Mouse (Mus musculus) gastrocnemius, postnatal 36 days (tissue): ENCODE data around the gene Arf6. TPM values are rescaled to one million over a fixed set of nuclear protein-coding genes. Genes with fewer than 3 reads are reported as not detected.
A peak's percentile ranks its signal among the peaks of the same experiment; 100 is the strongest.
"Not testable (repeated sequence)": the region's sequence is repeated elsewhere in the genome, so short reads cannot be mapped to it uniquely, and the experiment has no call there.

Experiments used
- DNase-seq, 2 experiments: peaks; one replicate each; pipeline ENCODE4 v3.0.0; 2022
- intact Hi-C: fragments of 180-260 bp; cut with DNase I; formaldehyde crosslinking; loops from one replicate; pipeline ENCODE4 v1.15.1; 2025
- long read RNA-seq, 2 experiments: library from polyadenylated mRNA; stranded (forward); transcript quantifications; one replicate each; pipeline ENCODE4 v2.0.0; 2021
- total RNA-seq, 2 experiments: library from RNA; stranded (reverse); gene quantifications; 2 replicates each; pipeline ENCODE4 v1.2.3; 2021

The Arf6 gene
- total RNA-seq = 10 to 100 TPM; 18.3 to 20.9 TPM
- long read RNA-seq, experiment 1, transcript Arf6-201 (2 exons, 1,534 nt) = major isoform, 28 of 40 reads
- long read RNA-seq, experiment 1, partial matches to known transcripts = 12 of 40 reads
- long read RNA-seq, experiment 1, other reads (novel, unspliced or antisense) = 0 of 40 reads
- long read RNA-seq, experiment 2, transcript Arf6-201 (2 exons, 1,534 nt) = major isoform, 49 of 61 reads
- long read RNA-seq, experiment 2, partial matches to known transcripts = 12 of 61 reads
- long read RNA-seq, experiment 2, other reads (novel, unspliced or antisense) = 0 of 61 reads

DNA sequence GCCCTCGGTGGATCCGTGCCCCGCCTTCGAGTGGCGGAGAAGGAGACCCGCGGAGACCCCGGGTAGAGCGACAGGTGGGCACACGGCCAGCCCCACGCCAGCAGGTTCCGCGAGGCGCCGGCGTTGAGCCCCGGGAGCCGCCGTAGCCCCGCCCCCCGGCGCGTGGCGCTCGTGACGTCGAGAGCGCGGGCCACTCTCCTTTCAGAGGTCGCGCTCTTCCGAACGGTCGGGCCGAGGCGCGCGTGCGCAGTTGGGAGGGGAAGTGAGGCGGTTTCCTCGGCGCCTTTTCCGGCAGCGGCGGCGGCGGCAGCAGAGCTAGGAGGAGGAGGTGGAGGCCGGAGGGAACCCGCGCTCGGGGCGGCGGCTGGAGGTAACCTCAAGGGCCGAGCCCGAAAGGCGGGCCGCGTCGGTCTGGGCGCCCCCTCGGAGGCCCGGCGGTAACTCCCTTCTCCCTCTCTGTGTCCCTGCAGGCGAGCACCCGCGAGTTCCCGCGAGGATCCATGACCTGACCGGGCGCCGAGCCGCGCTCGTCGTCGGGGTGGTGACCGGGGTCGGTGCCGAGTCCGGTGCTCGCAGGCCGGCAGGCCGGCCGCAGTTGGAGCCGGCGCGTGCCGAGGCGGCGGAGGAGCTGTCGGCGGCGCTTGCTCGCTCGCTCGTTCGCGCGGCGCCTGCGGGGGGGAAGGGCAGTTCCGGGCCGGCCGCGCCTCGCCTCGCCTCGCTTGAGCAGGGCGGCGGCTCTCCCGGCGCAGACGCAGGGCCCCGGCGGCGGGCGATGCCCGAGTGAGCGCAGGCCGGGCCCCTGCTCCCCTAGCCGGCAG lies at the start of gene Arf6, which contains the start of gene Gm9887:
TSS of gene Arf6 (plus strand) at position 297 of the 818 bp plus-strand sequence.
TSS of gene Gm9887 (minus strand) at position 605 of the 818 bp plus-strand sequence.
- intact Hi-C loops = loop anchor here (2.0 to 5.0 kb wide), 2 partner anchors 75 to 203 kb away; no protein-coding TSS in a partner anchor
- DNase-seq = peak; percentile 98 to 99

DNA sequence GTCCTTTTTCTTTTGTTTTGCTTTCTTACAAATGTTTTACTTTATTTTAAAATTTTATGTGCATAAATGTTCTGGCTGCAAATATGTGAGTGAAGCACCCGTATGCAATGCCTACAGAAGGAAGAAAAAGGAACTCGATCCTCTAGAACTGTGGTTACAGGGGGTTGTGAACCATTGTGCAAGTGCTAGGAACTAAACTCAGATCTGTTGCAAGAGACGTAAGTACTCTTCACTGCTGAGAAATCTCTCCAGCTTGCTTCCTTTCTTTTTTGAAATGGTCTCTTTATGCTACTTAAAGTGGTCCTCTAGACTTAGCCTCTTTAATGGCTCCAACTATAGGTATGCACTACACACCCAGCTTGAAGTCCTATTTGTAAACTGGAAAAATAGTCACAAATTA lies 40.8 kb upstream of the Arf6 start:
- no peak for DNase-seq
- intact Hi-C loops = loop anchor here (5.0 kb wide), 1 partner anchor 119 kb away; no protein-coding TSS in a partner anchor

DNA sequence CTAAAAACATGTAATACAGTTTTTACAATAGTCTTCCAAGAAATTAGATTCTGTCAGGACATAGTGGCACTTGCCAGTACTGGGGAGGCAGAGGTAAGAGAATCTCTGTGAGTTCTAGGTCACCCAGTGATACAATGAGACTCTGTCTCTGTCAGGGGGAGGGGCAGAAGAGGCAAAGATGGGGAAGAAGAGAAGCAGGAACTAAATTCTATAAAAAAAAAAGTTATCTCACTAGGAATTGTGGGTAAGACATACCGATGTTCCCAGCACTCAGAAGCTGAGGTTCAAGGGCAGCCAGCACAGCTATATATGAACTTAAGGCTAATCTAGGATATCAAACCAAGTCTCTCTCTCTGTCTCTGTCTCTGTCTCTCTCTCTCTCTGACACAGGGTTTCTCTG lies 39.8 kb upstream of the Arf6 start:
- intact Hi-C loops = loop anchor here (5.0 kb wide), 1 partner anchor 120 kb away; no protein-coding TSS in a partner anchor
- no peak for DNase-seq

DNA sequence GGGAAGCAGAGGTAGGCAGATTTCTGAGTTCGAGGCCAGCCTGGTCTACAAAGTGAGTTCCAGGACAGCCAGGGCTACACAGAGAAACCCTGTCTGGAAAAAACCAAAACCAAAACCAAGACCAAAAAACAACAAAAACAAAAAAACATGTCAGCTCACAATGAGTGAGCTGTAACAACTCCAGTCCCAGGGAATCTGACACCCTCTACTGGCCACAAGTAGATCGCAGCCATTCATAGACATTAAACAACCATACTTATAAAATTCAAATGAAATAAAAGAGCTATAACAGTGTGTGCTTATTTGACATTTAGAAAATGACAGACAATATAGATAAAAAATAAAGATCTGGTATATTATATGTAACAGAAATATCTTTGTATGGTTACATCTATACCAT lies 38.4 kb upstream of the Arf6 start:
- intact Hi-C loops = loop anchor here (5.0 kb wide), 1 partner anchor 121 kb away; no protein-coding TSS in a partner anchor
- DNase-seq = no peak

DNA sequence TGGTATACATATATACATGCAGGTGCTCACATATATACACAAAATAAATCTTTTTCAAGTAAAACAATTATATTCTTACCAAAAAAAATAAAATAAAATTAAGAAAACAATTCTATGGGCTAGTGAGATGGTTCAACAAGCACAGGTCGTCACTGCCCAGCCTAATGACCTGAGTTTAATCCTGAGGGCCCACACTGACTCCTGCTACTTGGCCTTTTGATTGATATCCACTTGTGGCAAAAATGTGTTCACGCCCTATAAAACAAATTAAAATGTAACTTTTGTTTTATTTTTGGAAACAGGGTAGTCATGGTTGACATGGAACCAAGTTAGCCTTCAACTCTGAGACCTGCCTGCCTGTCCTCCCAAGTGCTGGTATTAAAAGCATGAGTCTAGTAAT lies 22.0 kb upstream of the Arf6 start:
- intact Hi-C loops = loop anchor here (10.0 kb wide), 1 partner anchor 335 kb away; the partner anchor contains the start of gene Sos2
- DNase-seq = no peak

DNA sequence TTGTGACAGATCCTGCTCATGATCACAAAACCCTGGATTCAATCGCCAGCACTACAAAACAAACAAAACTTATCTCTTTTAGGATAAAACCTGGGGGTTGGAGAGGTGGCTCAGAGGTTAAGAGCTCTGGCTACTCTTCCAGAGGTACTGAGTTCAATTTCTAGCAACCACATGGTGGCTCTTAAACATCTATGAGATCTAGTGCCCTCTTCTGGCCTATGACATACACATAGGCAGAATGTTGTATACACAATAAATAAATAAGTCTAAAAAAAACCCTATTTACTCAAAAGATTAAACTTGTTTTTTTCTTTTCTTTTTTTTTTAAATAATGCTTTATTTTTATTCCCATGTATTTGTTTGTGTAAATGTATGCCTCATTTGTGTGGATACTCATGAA lies 20.3 kb upstream of the Arf6 start:
- no peak for DNase-seq
- intact Hi-C loops = loop anchor here (10.0 kb wide), 1 partner anchor 333 kb away; the partner anchor contains the start of gene Sos2

DNA sequence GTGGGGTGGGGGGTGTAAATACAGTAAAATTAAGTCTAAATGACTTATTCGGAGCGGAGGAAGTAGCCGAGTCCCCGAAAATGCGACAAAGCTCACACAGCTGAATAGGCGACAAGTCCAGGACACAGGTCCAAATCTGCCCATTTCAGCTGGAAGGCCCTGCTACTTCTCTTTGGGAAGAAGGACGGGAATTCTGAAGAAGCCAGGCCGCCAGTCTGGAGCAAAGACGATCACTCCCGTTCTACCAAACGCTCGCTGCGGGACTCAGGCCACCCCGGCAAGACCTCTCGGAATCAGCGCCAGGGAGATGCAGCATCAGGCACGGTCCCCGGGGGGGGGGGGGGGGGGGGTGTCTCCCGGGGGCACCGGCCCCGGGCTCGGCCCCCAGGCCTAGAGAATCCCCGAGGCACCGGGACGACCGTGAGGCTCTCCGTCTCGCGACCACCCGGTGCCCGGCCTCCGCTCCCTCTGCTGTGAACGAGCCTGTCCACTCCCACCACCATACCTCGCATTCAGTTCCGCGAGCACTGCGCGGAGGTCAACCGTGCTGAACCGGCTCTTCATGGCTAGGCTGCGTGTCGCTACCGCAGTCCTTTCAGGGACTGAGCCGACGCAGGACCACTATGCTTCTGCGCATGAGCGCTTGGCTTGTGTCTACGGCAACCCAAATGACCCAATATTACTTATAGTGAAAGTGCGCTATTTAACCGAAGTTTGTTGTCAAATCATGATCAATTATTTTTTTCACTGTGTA lies 15.2 kb upstream of the Arf6 start, which contains the start of gene Nemf:
TSS of gene Nemf (minus strand) at position 620 of the 754 bp plus-strand sequence.
- DNase-seq = peak; percentile 73 to 75
- intact Hi-C loops = loop anchor here (10.0 kb wide), 1 partner anchor 328 kb away; the partner anchor contains the start of gene Sos2

DNA sequence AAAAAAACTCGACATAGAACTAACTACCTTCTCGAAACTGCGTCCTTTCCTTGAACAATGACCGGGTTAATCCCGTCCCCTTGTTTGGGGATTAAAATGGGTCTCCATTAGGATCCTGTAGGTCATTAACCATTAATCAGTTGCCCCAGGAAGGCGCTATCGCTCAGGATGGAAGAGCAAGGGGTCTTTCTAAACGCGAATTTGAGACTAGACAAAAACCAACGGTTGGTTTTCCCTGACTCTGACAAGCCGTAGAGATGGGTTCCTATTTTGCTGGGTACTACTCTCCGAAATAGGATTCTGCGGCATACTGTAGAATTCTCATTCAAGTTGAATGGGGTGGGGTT lies 14.7 kb upstream of the Arf6 start:
- intact Hi-C loops = loop anchor here (10.0 kb wide), 1 partner anchor 328 kb away; the partner anchor contains the start of gene Sos2
- DNase-seq = no peak

DNA sequence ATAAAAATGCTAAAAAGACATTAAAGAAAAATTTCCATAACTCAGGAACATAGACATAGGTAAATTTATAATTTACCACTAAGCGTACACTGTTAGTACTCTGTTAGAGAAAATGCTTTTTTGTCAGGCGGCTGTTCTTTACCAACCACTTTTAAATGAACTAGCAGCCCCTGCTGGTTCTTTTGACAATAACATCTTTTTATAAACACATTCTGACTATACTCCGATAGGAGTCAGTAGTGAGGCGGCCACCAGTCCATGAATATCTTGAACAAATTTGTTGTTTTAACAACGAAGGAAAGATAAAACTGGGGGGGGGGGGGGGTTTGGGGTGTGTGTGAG lies 11.3 kb upstream of the Arf6 start:
- peak in 1 of 2 experiments; percentile 26 for DNase-seq
- intact Hi-C loops = no loop called here

DNA sequence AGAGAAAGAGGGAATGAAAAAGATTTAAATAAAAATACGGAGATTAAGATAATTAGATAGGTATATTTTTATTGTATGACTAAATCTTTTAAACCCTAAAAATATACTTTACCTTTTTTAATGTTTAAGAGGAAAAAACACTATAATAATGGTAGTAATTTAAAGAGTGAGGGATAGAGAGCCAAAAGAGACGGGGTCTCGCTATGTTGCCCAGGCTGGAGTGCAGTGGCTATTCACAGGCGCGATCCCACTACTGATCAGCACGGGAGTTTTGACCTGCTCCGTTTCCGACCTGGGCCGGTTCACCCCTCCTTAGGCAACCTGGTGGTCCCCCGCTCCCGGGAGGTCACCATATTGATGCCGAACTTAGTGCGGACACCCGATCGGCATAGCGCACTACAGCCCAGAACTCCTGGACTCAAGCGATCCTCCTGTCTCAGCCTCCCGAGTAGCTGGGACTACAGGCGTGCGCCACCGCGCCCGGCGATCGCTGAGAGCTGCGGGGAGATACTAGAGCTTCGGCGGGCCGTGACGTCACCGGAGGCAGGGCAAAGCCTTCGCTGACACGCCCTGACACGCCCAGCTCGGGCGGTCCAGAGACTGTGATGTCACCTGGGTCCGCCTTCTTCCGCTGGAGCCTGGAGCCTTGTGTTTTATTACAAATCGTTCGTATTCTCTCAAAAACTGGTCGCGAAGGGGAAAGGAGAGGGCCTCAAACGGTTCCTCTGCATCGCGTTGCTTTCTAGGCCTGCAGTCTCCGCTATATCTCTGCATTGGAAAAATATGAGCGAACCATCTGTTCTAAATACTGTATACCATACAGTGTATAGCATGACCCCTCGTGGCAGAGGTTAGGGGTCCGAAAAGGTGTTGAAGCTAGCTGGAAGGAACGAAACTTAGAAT lies 10.7 kb upstream of the Arf6 start:
- intact Hi-C loops = not testable (repeated sequence)
- DNase-seq = peak; percentile 98 to 99

DNA sequence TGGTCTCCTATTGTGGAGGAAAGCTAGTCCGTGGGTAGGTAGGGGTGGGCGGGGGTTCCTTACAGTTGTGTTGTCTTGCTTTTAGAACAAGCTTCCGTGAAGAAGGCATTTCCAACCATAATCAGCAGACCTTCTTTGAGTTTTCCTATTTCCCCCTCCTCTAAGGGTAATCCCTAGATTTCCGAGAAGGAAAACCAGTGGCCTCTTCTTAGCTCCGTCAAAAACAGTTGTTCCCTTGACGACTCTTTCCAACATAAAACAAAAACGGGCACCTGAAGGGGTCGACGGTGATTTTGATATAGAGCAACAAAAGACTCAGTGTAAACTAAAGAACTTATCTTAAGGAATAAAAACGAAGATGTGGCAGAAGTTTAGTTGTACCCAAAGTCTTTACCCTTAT lies 10.0 kb upstream of the Arf6 start:
- no peak for DNase-seq
- intact Hi-C loops = no loop called here

DNA sequence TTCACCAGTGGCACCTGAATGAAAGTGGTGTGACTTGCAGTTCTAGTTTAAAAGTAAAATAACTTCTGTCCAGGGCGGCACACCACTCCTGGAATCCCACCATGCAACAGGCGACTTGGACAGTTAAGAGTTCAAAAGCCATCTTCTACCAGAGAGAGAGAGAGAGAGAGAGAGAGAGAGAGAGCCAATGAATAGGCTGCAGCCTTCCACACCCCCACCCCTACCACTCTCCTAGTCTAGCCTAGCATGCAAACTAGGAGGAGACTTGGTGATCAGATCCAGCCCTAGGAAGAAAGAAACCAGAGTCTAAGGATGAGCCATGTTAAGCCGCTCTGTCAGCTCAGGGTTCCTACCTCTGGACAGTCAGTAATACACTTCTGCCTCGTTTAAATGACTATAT lies 9.6 kb upstream of the Arf6 start:
- intact Hi-C loops = no loop called here
- no peak for DNase-seq

DNA sequence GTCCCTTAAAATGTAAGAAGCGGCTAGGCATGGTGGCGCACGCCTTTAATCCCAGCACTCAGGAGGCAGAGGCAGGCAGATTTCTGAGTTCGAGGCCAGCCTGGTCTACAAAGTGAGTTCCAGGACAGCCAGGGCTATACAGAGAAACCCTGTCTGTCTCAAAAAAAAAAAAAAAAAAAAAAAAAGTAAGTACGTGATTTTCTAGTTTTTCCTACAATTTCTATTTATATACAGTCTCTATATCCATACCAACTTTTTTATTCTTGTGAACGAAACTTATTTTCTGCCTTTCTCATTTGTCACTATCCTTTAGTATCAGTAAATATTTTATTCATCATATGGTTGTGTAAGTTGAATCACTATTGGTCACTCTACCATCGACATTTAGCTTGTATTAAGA lies 8.8 kb upstream of the Arf6 start:
- DNase-seq, intact Hi-C loops: not testable (repeated sequence)

DNA sequence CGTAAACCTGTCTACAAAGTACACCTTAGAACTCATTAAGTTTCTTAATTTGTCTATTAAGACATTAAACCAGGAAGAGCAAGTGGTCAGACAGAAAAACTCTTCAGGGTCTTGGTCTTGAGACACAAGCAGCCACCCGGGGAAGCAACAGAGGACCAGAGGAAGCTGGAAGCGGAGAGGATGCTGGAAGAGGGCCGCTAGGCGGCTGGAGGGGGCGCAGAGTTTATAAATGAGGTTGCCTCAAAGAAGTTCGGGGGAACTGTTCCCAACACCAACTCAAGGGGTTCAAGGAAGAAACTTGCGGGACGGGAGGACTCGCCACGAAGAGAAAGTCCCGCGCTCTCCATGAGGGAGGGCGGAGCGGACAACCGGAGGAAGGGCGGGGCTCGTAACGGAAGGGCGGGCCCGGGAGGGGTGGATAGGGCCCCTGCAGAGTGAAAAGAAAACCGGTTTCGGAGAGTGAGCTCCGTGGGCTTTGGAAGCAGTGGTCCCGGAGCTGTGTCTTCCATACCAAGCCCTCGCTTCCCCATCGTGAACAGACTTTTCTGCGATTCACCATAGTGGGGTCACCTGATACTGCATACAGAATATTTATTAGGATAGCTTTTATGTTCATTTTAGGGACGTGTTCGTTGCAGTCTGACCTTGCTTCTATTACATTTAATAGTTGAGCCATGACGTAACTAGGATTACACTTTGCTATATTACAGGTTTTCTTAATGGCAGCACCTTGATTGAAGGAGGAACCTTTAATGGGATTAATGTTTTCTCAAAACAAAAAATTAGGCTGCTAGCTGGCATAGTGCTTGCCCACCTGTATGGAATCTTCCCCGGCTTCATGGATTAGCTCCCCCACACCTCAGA lies 7.8 kb upstream of the Arf6 start:
- DNase-seq = peak; percentile 71 to 76
- intact Hi-C loops = no loop called here

DNA sequence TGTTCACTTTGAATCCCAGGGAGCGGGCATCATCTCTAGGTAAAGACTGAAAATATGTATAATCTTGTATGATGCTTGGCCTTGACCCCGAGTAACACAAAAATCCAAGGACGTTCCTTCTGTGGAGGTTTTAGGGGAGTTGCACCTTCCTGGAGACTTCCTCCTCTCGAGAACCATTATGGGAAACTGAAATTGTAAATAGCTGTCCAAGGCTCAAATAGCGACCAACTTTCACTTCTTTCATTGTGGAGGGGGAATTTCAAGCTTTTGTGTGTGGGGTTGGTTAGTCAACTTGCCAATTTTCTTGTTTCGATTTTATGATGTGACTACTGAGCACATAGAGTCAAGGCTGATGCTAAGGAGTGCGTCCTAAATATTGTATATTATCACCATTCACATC lies 6.2 kb upstream of the Arf6 start:
- no peak for DNase-seq
- intact Hi-C loops = loop anchor here (5.0 kb wide), 1 partner anchor 112 kb away; no protein-coding TSS in a partner anchor

DNA sequence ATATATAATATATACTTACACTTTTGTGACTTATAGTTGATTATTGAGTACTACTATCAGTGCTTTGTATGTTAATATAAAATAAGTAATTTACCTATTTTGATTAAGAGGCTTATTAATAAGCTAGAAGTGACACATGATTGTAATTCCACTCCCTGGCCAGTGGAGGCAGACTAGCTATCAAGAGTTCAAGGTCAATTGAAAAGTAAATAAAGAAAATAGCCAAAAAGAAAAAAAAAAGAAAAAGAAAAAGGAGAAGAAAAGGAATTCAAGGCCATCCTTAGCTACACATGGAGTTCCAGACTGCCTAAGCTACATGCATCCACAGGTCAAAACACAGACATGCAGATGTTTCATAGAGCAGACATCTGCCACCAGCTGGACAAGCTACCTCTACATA lies 5.5 kb upstream of the Arf6 start:
- intact Hi-C loops = loop anchor here (5.0 kb wide), 1 partner anchor 111 kb away; no protein-coding TSS in a partner anchor
- DNase-seq = no peak

DNA sequence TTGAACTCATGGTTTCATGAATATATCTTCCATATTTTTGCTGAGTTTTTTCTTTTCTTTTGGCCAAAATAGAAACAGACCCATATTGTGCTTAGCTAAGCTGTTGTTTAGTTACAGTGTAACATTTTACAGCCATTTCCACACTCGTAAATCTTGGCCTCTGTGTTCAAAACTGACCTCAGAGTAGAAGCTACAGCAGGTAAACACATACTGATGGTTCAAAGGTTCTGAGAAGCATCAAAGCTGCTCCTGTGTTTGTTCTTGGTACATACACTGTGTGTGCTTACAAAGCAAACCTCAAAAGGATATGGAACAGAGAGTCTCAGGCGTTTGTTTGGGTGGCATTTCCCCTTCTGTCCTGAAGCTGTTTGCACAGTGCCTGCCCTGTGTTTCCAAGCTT lies 4.4 kb upstream of the Arf6 start:
- DNase-seq = no peak
- intact Hi-C loops = loop anchor here (5.0 kb wide), 1 partner anchor 110 kb away; no protein-coding TSS in a partner anchor

DNA sequence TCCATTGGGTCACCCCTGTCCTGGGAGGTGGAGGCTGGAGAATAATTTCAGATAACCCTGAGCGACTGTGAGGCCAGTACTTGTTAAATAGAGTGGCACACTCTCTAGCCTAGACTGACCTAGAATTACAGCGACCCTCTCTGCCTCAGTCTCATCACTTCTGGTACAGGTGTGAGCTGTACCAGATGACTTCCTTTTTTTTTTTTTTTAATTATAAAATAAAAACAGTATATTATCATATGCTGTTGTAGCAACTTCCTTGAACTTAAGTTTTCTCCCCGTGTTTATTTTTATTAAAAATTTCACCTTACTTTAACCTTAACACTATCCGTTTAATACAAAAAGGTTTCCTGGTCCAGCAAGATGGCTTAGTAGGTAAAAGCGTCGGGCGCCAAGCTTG lies 1.0 kb upstream of the Arf6 start:
- DNase-seq = no peak
- intact Hi-C loops = loop anchor here (5.0 kb wide), 1 partner anchor 76 kb away; no protein-coding TSS in a partner anchor
